Mouse (Mus musculus): Measurements from ENCODE around the gene Spred2. TPM values are rescaled to one million over a fixed set of nuclear protein-coding genes. Genes with fewer than 3 reads are reported as not detected.

The Spred2 gene
- polyA plus RNA-seq, 1 experiment from 2014 or later: 4.4 TPM

- Histone ChIP-seq H3K9me3 (ENCODE audit: control insufficient read depth, low read length) (no peaks in the 10 kb centered on the region), H3K27me3 (replicated peaks; ENCODE audit: control insufficient read depth, insufficient read depth, low read length) (no peaks in the 10 kb centered on the region), H3K9ac (ENCODE audit: low read depth, low read length) (no peak overlapping the region), H3K4me1 (ENCODE audit: control insufficient read depth, insufficient read depth, low read length) (peaks cover 68% of the 10 kb centered on the region), H3K27ac (ENCODE audit: low read length) (peak overlapping the region; percentile 78; the same call in 1 of the 2 replicates), H3K4me2 (ENCODE audit: low read depth, low read length) (no peak overlapping the region), H3K36me3 (ENCODE audit: control insufficient read depth, insufficient read depth, low read length) (no peaks in the 10 kb centered on the region), H3K4me3 (ENCODE audit: low read length) (no peak overlapping the region)
- no peak for ATAC-seq
- WGBS: 50% methylated on average over 2 of the region's 2 CpGs
Measured at GRCm38 (mm10) chr11:19990731-19991130, 66.6 kb downstream of the Spred2 start.

GRCm38 (mm10) chr11:19991303-19991976 is 67.3 kb downstream of the Spred2 start:
- H3K4me2 ChIP-seq (ENCODE audit: low read depth, low read length): no peak overlapping the region
- no peak overlapping the region for H3K9ac ChIP-seq (ENCODE audit: low read depth, low read length)
- H3K27ac ChIP-seq (ENCODE audit: low read length): peak overlapping the region; percentile 78
- no peaks in the 10 kb centered on the region for H3K9me3 ChIP-seq (ENCODE audit: control insufficient read depth, low read length)
- H3K4me3 ChIP-seq (ENCODE audit: low read length): no peak overlapping the region
- WGBS: 50% methylated on average over 12 of the region's 12 CpGs
- H3K4me1 ChIP-seq (ENCODE audit: control insufficient read depth, insufficient read depth, low read length): peaks cover 61% of the 10 kb centered on the region
- ATAC-seq: no peak
- H3K27me3 ChIP-seq (replicated peaks; ENCODE audit: control insufficient read depth, insufficient read depth, low read length): no peaks in the 10 kb centered on the region
- H3K36me3 ChIP-seq (ENCODE audit: control insufficient read depth, insufficient read depth, low read length): no peaks in the 10 kb centered on the region

- H3K27ac ChIP-seq (ENCODE audit: low read length): peak overlapping the region; percentile 78
- ATAC-seq: peak; percentile 60
- peaks cover 49% of the 10 kb centered on the region for H3K4me1 ChIP-seq (ENCODE audit: control insufficient read depth, insufficient read depth, low read length)
- peak overlapping the region; percentile 3; the same call in 1 of the 2 replicates for H3K4me2 ChIP-seq (ENCODE audit: low read depth, low read length)
- no peaks in the 10 kb centered on the region for H3K36me3 ChIP-seq (ENCODE audit: control insufficient read depth, insufficient read depth, low read length)
- no peak overlapping the region for H3K4me3 ChIP-seq (ENCODE audit: low read length)
- peak overlapping the region; percentile 39; the same call in 1 of the 2 replicates for H3K9ac ChIP-seq (ENCODE audit: low read depth, low read length)
- 47% methylated on average over 13 of the region's 15 CpGs for WGBS
- H3K9me3 ChIP-seq (ENCODE audit: control insufficient read depth, low read length): no peaks in the 10 kb centered on the region
- H3K27me3 ChIP-seq (replicated peaks; ENCODE audit: control insufficient read depth, insufficient read depth, low read length): no peaks in the 10 kb centered on the region
Measured at GRCm38 (mm10) chr11:19992341-19993281, 68.4 kb downstream of the Spred2 start.

- no peak overlapping the region for H3K4me3 ChIP-seq (ENCODE audit: low read length)
- H3K9ac ChIP-seq (ENCODE audit: low read depth, low read length): no peak overlapping the region
- H3K4me2 ChIP-seq (ENCODE audit: low read depth, low read length): no peak overlapping the region
- H3K4me1 ChIP-seq (ENCODE audit: control insufficient read depth, insufficient read depth, low read length): peaks cover 42% of the 10 kb centered on the region
- H3K27ac ChIP-seq (ENCODE audit: low read length): peak overlapping the region; percentile 78
- no peaks in the 10 kb centered on the region for H3K9me3 ChIP-seq (ENCODE audit: control insufficient read depth, low read length)
- peak; percentile 72 for ATAC-seq
- 18% methylated on average over 1 of the region's 1 CpGs for WGBS
- H3K27me3 ChIP-seq (replicated peaks; ENCODE audit: control insufficient read depth, insufficient read depth, low read length): no peaks in the 10 kb centered on the region
- no peaks in the 10 kb centered on the region for H3K36me3 ChIP-seq (ENCODE audit: control insufficient read depth, insufficient read depth, low read length)
Measured at GRCm38 (mm10) chr11:19993753-19994152, 69.6 kb downstream of the Spred2 start.

GRCm38 (mm10) chr11:19994262-19994790 is 70.2 kb downstream of the Spred2 start:
- Histone ChIP-seq H3K9me3 (ENCODE audit: control insufficient read depth, low read length) (no peaks in the 10 kb centered on the region), H3K27me3 (replicated peaks; ENCODE audit: control insufficient read depth, insufficient read depth, low read length) (no peaks in the 10 kb centered on the region), H3K4me2 (ENCODE audit: low read depth, low read length) (no peak overlapping the region), H3K4me3 (ENCODE audit: low read length) (no peak overlapping the region), H3K4me1 (ENCODE audit: control insufficient read depth, insufficient read depth, low read length) (peaks cover 36% of the 10 kb centered on the region), H3K36me3 (ENCODE audit: control insufficient read depth, insufficient read depth, low read length) (no peaks in the 10 kb centered on the region), H3K9ac (ENCODE audit: low read depth, low read length) (no peak overlapping the region), H3K27ac (ENCODE audit: low read length) (no peak overlapping the region)
- ATAC-seq: no peak
- 89% methylated on average over 7 of the region's 7 CpGs for WGBS

GRCm38 (mm10) chr11:19997940-19998339 is 73.8 kb downstream of the Spred2 start:
- no peaks in the 10 kb centered on the region for H3K27me3 ChIP-seq (replicated peaks; ENCODE audit: control insufficient read depth, insufficient read depth, low read length)
- 63% methylated on average over 18 of the region's 18 CpGs for WGBS
- no peaks in the 10 kb centered on the region for H3K9me3 ChIP-seq (ENCODE audit: control insufficient read depth, low read length)
- no peak overlapping the region for H3K4me3 ChIP-seq (ENCODE audit: low read length)
- H3K4me1 ChIP-seq (ENCODE audit: control insufficient read depth, insufficient read depth, low read length): peaks cover 6% of the 10 kb centered on the region
- no peak for ATAC-seq
- no peak overlapping the region for H3K27ac ChIP-seq (ENCODE audit: low read length)
- H3K36me3 ChIP-seq (ENCODE audit: control insufficient read depth, insufficient read depth, low read length): 0 out of 2 replicates have a peak, but pooled peaks cover 2% of the 10 kb centered on the region
- H3K9ac ChIP-seq (ENCODE audit: low read depth, low read length): no peak overlapping the region
- H3K4me2 ChIP-seq (ENCODE audit: low read depth, low read length): no peak overlapping the region

- Histone ChIP-seq H3K4me3 (ENCODE audit: low read length) (no peak overlapping the region), H3K9me3 (ENCODE audit: control insufficient read depth, low read length) (no peaks in the 10 kb centered on the region), H3K27me3 (replicated peaks; ENCODE audit: control insufficient read depth, insufficient read depth, low read length) (no peaks in the 10 kb centered on the region), H3K4me1 (ENCODE audit: control insufficient read depth, insufficient read depth, low read length) (0 out of 2 replicates have a peak, but pooled peaks cover 2% of the 10 kb centered on the region), H3K9ac (ENCODE audit: low read depth, low read length) (no peak overlapping the region), H3K27ac (ENCODE audit: low read length) (no peak overlapping the region), H3K36me3 (ENCODE audit: control insufficient read depth, insufficient read depth, low read length) (0 out of 2 replicates have a peak, but pooled peaks cover 2% of the 10 kb centered on the region), H3K4me2 (ENCODE audit: low read depth, low read length) (no peak overlapping the region)
- ATAC-seq: no peak
- WGBS: 76% methylated on average over 4 of the region's 4 CpGs
Measured at GRCm38 (mm10) chr11:20002883-20003282, 78.7 kb downstream of the Spred2 start.

GRCm38 (mm10) chr11:20007701-20008100 is 83.5 kb downstream of the Spred2 start:
- H3K4me3 ChIP-seq (ENCODE audit: low read length): no peak overlapping the region
- no peak overlapping the region for H3K27ac ChIP-seq (ENCODE audit: low read length)
- no peak overlapping the region for H3K4me2 ChIP-seq (ENCODE audit: low read depth, low read length)
- no peaks in the 10 kb centered on the region for H3K27me3 ChIP-seq (replicated peaks; ENCODE audit: control insufficient read depth, insufficient read depth, low read length)
- H3K4me1 ChIP-seq (ENCODE audit: control insufficient read depth, insufficient read depth, low read length): peaks cover 4% of the 10 kb centered on the region; the same call in 1 of the 2 replicates
- peaks cover 20% of the 10 kb centered on the region for H3K36me3 ChIP-seq (ENCODE audit: control insufficient read depth, insufficient read depth, low read length)
- no peak overlapping the region for H3K9ac ChIP-seq (ENCODE audit: low read depth, low read length)
- no peaks in the 10 kb centered on the region for H3K9me3 ChIP-seq (ENCODE audit: control insufficient read depth, low read length)
- WGBS: 73% methylated on average over 6 of the region's 6 CpGs
- ATAC-seq: no peak

All from intestine, embryonic 16.5 days (tissue).